Mouse (Mus musculus): ENCODE results near the gene 4932438A13Rik. TPM values are rescaled to one million over a fixed set of nuclear protein-coding genes. Genes with fewer than 3 reads are reported as not detected.
A peak's percentile ranks its signal among the peaks of the same experiment; 100 is the strongest.

4932438A13Rik gene
- total RNA-seq, 4 experiments from 2014 or later = 84.4 to 112 (median 91.6) TPM

DNA sequence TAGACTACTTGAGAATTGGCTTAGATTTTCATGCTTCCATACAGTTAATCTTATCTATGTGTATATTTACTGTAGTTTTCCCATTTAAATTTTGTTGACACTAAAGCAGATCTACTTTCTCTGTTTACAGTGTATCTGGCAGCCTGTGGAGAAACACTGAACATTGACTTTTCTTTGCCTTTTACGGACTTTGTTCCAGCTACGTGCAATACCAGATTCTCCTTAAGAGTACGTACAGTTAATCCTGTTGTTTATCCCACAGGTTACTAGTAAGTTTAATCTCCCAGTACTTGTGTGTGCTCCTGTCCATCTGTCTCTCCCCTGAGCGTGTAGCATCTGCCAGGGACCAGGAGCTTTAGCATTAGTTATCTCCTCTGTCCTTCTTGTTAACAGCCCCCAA lies 55.4 kb downstream of the 4932438A13Rik start:
- DNase-seq (ENCODE audit: low spot score in 2 of 2) = no peak

DNA sequence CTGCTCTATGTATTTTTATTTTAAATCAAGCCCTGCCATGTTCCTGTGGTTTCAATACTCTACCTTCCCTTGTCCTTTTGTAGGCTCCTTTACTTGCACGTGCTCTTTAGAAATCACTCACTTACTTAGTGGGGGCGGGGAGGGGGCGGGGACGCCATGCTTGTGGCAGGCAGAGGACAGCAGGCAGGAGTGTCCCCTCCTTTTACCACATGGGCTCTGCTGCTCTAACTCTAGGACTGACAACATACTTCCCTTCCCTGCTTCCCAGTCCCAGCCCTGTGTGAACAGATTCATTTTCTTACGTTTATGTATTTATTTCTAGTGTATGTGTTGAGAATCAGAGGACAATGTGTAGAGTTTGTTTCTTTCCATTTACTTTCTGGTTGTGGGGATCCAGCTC lies 78.7 kb downstream of the 4932438A13Rik start:
- no peak for DNase-seq (ENCODE audit: low spot score in 2 of 2)

DNA sequence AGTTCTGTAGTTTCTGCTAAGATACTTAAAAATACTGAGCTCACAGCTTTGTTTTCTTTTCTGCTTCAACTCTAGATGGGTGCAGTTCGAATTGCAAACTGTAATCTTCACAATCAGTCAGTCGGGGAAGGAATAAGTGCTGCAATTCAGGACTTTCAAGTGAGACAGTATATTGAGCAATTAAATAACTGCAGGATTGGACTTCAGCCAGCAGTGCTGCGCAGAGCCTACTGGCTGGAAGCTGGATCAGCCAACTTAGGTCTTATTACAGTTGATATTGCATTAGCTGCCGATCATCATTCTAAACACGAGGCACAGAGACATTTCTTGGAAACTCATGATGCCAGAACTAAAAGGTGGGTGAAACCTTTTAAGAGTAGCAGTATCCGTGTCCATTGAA lies 79.2 kb downstream of the 4932438A13Rik start:
- peak in 1 of 2 experiments; percentile 19 for DNase-seq (ENCODE audit: low spot score in 2 of 2)

DNA sequence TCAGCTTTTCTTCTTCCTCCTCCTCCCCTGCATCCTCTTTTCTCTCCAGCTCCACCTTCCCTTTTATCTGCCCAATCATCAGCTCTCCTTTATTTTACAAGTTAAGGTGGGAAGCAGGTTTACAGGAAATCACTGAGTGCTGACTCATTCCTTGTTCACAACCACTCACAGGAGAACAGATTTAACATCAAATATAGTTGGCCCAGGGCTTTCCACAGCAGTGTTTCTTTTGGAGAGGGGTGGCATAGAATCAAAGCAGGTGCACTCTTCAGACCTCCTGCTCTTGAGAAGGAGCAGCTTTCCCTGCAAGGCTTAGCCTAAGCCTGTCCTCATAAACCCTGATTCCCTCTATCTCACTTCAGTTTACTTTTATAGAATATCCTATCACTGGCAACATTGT lies 80.8 kb downstream of the 4932438A13Rik start:
- no peak for DNase-seq (ENCODE audit: low spot score in 2 of 2)

DNA sequence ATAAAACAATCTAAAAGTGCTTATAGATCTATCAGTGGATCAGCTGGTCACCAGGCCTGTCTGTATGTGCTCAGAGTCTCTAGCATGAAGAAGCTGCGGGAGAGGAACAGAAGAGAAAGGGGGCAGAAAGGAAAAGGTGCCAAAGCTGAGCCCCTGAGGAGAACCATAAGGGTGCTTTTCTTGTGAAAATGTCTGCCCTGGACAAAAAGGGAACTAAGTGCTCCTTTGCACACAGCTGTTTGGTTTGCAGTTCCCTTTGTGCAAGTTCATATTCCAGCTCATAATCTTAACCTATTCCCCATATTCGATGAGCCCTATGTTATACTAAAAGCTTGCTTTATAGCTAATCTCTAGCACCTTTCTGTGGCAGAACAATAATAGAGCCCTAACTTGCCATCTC lies 175.1 kb downstream of the 4932438A13Rik start:
- no peak for DNase-seq (ENCODE audit: low spot score in 2 of 2)

DNA sequence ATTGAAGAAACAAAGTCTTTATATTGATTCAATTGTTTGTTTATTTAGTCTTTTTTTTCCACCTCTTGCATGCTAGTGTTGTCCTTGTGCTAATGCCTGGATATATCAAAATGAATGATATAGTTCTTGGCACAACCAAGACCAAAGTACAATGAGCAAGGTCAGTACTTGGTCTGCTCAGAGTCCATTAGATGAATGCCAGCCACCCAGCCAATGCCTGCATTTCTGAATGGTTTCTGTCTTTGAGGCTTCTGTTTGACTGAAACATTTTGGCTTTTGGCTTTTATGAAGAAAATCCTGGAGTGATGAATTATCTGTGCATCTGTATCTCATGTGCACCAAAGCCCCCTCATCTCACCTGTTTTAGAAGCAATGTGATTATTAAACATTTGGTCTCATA lies 176.9 kb downstream of the 4932438A13Rik start:
- no peak for DNase-seq (ENCODE audit: low spot score in 2 of 2)

DNA sequence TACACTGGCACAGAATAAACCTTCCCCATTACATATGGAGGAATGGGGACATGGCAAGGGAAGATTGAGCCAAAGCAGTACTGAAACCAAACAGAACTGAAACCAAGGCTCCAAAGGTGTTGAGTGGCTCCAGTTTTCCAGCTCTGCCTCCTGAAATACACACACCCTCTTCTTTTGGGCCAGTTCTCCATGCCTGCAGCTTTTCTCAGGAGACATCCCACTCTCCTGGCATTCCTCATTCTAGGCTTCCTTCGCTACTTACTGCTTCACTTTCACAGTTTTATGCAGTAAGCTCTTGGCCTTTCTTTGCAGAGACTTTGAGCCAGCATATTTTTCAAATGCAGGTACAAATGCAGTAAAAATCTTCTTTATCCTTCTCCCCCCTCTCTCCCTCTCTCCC lies 188.6 kb downstream of the 4932438A13Rik start:
- DNase-seq (ENCODE audit: low spot score in 2 of 2) = no peak

DNA sequence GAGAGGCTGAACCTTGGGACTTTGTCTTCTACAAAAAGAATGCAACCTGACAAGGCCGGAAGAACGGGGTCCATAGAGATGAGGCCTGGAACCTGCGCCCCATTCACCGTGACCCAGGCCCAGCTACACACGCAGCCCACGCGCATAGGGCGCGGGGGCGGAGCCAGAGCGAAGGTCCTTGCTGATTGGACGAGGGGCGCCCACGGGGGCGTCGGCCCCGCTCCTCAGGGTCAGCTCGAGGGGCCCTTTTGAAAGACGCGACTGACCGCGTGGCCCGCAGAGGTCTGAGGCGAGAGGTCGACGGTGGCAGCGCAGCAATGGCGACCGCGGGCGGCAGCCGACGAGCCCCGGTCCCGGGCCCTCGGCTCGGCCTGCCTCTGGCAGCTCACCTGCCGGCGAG lies 200.5 kb downstream of the 4932438A13Rik start, which contains the start of gene Adad1:
TSS of gene Adad1 (plus strand) at position 122 of the 400 bp plus-strand sequence.
- DNase-seq (ENCODE audit: low spot score in 2 of 2) = no peak

DNA sequence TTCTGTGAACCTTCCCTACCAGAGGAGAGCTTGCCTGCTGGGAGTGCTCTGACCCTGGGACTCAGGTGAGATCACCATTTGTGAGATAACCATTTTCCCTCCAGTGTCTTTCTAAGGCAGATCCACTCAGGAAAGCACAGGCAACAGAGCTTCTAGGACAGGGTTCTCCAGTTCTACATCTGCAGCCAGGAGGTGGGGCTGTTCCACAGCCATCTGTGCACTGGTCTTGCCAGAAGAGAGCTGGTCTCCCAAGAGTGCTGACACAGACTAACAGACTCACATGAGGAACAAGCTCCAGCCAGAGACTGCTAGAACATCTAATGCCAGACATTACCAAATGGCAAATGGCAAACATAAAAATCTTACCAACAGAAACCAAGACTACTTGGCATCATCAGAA lies 210.3 kb downstream of the 4932438A13Rik start:
- peak; percentile 14 to 41 for DNase-seq (ENCODE audit: low spot score in 2 of 2)

DNA sequence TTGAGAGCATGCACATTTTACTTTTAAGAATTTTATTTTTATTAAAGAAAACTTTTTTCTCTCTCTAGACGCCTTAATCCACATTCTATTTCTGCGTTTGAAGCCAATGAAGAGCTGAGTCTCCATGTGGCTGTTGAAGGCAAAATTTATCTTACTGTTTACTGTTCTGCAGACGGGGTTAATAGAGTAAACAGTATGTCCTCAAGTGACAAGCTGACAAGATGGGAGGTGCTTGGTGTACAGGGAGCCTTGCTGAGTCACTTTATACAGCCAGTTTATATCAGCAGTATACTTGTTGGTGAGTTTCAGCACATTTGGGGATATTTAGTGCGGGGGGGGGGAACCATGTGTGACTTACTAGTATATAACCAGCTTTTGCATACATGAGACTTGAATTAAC lies 222.0 kb downstream of the 4932438A13Rik start:
- DNase-seq (ENCODE audit: low spot score in 2 of 2) = no peak

DNA sequence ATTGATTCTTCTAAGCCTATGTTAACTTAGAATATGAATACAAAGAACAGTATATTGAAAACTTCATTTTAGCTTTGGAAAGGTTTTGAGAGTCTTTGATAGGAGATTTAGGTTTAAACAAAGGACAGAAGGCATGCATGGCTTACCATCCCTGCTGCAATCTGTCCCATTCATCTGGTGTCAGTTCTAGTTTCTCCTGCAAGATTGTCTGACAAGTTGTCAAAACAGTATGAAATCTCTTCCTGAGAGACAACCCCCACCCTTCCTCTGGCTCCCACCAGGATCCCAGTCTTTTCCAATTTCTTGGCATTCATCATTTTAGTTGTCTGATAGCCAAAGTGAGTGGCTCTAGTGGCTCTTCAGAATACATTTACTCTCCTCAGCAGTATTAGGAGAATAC lies 227.8 kb downstream of the 4932438A13Rik start:
- peak; percentile 34 to 55 for DNase-seq (ENCODE audit: low spot score in 2 of 2)

Other genes with a start within 250 kb of the 4932438A13Rik start
- 10 to 100 TPM; 16.1 to 24.6 (median 19.5) TPM for gene Bbs7, start 249.6 kb upstream of the 4932438A13Rik start, total RNA-seq (2022)
- 1 to 10 TPM; 3.9 to 9.6 (median 6.6) TPM for gene Trpc3, start 172.9 kb upstream of the 4932438A13Rik start, total RNA-seq (2022)
- gene Adad1, start 200.4 kb downstream of the 4932438A13Rik start, total RNA-seq (2022) = not detected